In the genomic region with DNA sequence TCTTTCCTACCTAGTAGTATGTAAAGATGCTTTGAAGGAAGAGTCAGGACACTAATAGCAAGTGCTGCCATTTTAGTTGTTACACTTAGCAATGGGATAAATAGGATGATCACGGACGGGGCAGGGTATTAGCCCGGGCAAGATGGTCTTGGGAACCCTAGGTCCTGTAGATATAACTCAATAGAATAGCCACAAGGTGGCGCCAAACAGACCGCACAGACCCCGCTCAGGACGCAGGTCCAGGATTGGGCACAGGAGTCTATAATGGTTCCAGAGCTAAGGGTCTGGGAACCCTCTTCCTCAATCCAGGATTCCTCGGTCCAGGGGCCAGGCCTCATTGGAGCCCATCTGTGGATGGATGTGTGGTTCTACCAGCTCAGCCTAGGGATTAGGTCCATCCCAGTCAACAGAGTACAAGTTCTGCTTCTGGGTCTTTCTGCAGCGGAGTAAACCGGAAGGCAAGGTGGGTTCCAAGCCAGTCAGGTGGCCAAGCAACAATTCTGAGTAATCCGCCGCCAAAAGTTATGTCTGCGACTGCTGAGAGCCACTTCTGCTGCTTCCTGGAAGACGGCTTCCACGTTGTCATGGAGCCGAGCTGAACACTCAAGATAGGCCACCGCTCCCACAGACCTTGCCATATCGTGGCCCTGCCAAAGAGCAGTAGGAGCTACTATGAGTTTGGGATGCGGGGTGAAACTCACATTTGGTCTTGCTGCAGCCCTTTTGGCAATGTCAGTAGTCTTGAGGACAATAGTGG, we compare ENCODE assay signal across 7 mouse cellular contexts. TPM values are rescaled to one million over a fixed set of nuclear protein-coding genes. Genes with fewer than 3 reads are reported as not detected.
A peak's percentile ranks its signal among the peaks of the same experiment; 100 is the strongest.
DNase-seq lines count a peak whose midpoint lies in the region; ATAC-seq and TF ChIP-seq lines count a peak whose summit lies in the region.

No protein-coding gene starts in this region.

- H3K27ac ChIP-seq in kidney, adult 2 months (ENCODE audit: insufficient read depth, low read depth, low read length) = no peak overlapping the region
- no peak overlapping the region for H3K27ac ChIP-seq in kidney, embryonic 16.5 days (ENCODE audit: low read length)

- H3K4me2 ChIP-seq in kidney, embryonic 16.5 days (replicated peaks; ENCODE audit: low read depth, low read length) = no peak overlapping the region

- DNase-seq in kidney, adult 2 months = peak; percentile 62
- DNase-seq in ES-CJ7 (ENCODE audit: low read depth, low spot score) (peak; percentile 89), ZHBTc4 (ENCODE audit: low read depth, low spot score) (peak; percentile 92)
- no peak for DNase-seq in ovary, postnatal 14 days (ENCODE audit: low spot score)

- no peaks in the 10 kb centered on the region for H3K9me3 ChIP-seq in kidney, embryonic 16.5 days (ENCODE audit: low read length)

- H3K27me3 ChIP-seq in kidney, adult 2 months (replicated peaks; ENCODE audit: control insufficient read depth, insufficient read depth, low read length) = no peaks in the 10 kb centered on the region
- no peaks in the 10 kb centered on the region for H3K27me3 ChIP-seq in kidney, embryonic 16.5 days (ENCODE audit: insufficient read depth, low read length)

- H3K9ac ChIP-seq in kidney, embryonic 16.5 days (replicated peaks; ENCODE audit: low read length) = no peak overlapping the region

- no peak overlapping the region for H3K4me3 ChIP-seq in kidney, adult 2 months (ENCODE audit: insufficient read depth, low read depth, low read length)
- no peak overlapping the region for H3K4me3 ChIP-seq in kidney, embryonic 16.5 days (ENCODE audit: low read length)

- ATAC-seq in kidney, embryonic 16.5 days (ENCODE audit: low FRiP score, low TSS enrichment) = no peak
- ATAC-seq in hematopoietic stem cell, adult 5-6 weeks (replicated peaks in 1 of 2; ENCODE audit: insufficient read depth in 1 of 2, low FRiP score in 2 of 2, low TSS enrichment in 1 of 2, low read depth in 1 of 2, poor library complexity in 2 of 2, severe bottlenecking in 2 of 2) = peak; percentile 69 to 76
- ATAC-seq in neutrophil, adult 5-6 weeks (ENCODE audit: extremely low read depth, insufficient number of reproducible peaks, low FRiP score, poor library complexity, severe bottlenecking) = peak; percentile 39; the same call in 1 of the 2 replicates

- no peaks in the 10 kb centered on the region for H3K4me1 ChIP-seq in kidney, adult 2 months (ENCODE audit: control insufficient read depth, insufficient read depth, low read length)
- no peaks in the 10 kb centered on the region for H3K4me1 ChIP-seq in kidney, embryonic 16.5 days (ENCODE audit: insufficient read depth, low read length)

- peak; percentile 62 for TF ChIP-seq CTCF in kidney, adult 2 months (conservative IDR thresholded peaks at IDR 0.05; ENCODE audit: insufficient read depth, insufficient read length, low read depth, low read length)

- WGBS in kidney, adult 2 months = 73% methylated on average over 19 of the region's 19 CpGs
- 77% methylated on average over 19 of the region's 19 CpGs for WGBS in kidney, embryonic 16.5 days

- H3K36me3 ChIP-seq in kidney, adult 2 months (ENCODE audit: control insufficient read depth, insufficient read depth, low read length) = no peaks in the 10 kb centered on the region
- H3K36me3 ChIP-seq in kidney, embryonic 16.5 days (ENCODE audit: insufficient read depth, low read length) = peaks cover 36% of the 10 kb centered on the region

- TF ChIP-seq POLR2A in kidney, adult 2 months (IDR thresholded peaks at IDR 0.05; ENCODE audit: low read depth, low read length) = no peak

RNA-seq across cellular contexts. Expression of gene Rhod, which starts 13.4 kb away (rescaled TPM):
- polyA plus RNA-seq in kidney, adult 2 months (2012; rRNA removed) = 35.1 and 35.6 TPM in 2 replicates
- polyA plus RNA-seq in kidney, embryonic 16.5 days (2015; fragmentation: Nextera tagmentation; extraction: Ambion mirVana) = 46.3 and 57.9 TPM in 2 replicates
- total RNA-seq in hematopoietic stem cell, adult 5-6 weeks (2017) = 2.4 and 2.7 TPM in 2 replicates
- total RNA-seq in neutrophil, adult 5-6 weeks (2017) = not detected in 2 replicates

RNA-seq across cellular contexts. Expression of gene Kdm2a, which starts 27.7 kb away (rescaled TPM):
- polyA plus RNA-seq in kidney, adult 2 months (2012; rRNA removed) = 74.3 and 89.5 TPM in 2 replicates
- 47.5 and 56.2 TPM in 2 replicates for polyA plus RNA-seq in kidney, embryonic 16.5 days (2015; fragmentation: Nextera tagmentation; extraction: Ambion mirVana)
- total RNA-seq in hematopoietic stem cell, adult 5-6 weeks (2017) = 95.0 and 119 TPM in 2 replicates
- 205 and 210 TPM in 2 replicates for total RNA-seq in neutrophil, adult 5-6 weeks (2017)

RNA-seq across cellular contexts. Expression of gene Syt12, which starts 51.5 kb away (rescaled TPM):
- polyA plus RNA-seq in kidney, adult 2 months (2012; rRNA removed) = 4.6 and 9.8 TPM in 2 replicates
- polyA plus RNA-seq in kidney, embryonic 16.5 days (2015; fragmentation: Nextera tagmentation; extraction: Ambion mirVana) = 2.8 and 3.8 TPM in 2 replicates
- not detected in 2 replicates for total RNA-seq in hematopoietic stem cell, adult 5-6 weeks (2017)
- total RNA-seq in neutrophil, adult 5-6 weeks (2017) = not detected in 2 replicates
